Mouse (Mus musculus) cerebellum, adult 2 months (tissue): ENCODE measurements around the gene Gm10487.
"Not testable (repeated sequence)": the region's sequence is repeated elsewhere in the genome, so short reads cannot be mapped to it uniquely, and the experiment has no call there.

Experiments used
- CTCF ChIP-seq: fragments of 200-500 bp; IDR thresholded peaks from 2 replicates; pipeline ENCODE4 v1.5.1; 2011; ENCODE audit warnings: low read depth, mild to moderate bottlenecking, control low read depth, low read length, moderate library complexity, borderline replicate concordance; ENCODE audit not compliant: insufficient read depth
- POLR2A ChIP-seq: fragments of 200-500 bp; IDR thresholded peaks from 2 replicates; pipeline ENCODE4 v1.6.1; 2011; ENCODE audit warnings: low read length, control low read depth, borderline replicate concordance; ENCODE audit not compliant: insufficient read depth

DNA sequence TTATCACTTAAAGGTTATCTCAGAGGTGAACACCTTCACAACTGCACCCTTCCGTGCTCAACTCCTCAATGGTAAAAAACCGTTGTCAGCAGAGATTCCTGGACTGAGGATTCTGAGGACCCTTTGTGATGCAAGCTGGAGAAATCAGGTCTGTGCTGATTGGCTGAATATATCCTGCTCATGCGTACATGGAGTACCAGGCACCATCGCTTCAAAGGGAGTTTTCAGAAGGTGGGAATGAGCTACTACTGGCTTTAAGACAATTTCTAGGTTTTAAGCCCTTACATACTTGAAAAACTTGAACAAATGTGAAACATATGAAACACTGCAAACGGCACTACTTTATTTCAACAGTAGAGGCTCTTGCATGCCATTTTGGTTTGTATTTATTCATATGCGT, at the start of gene Gm10487:
- TF ChIP-seq POLR2A, CTCF: not testable (repeated sequence)
